Mouse (Mus musculus) ES-Bruce4 (cell line): ENCODE results near the gene Opalin. TPM values are rescaled to one million over a fixed set of nuclear protein-coding genes. Genes with fewer than 3 reads are reported as not detected.

Experiments used
- H3K27ac ChIP-seq: 2 replicates; pipeline ENCODE4 v1.5.1; 2012; ENCODE audit warnings: low read length, inconsistent platforms; ENCODE audit not compliant: insufficient read depth
- H3K27me3 ChIP-seq: 2 replicates; pipeline ENCODE4 v1.6.1; 2012; ENCODE audit warnings: mild to moderate bottlenecking, low read length, inconsistent platforms; ENCODE audit not compliant: control insufficient read depth, poor library complexity, insufficient read depth, severe bottlenecking
- H3K36me3 ChIP-seq: 2 replicates; pipeline ENCODE4 v1.6.1; 2012; ENCODE audit warnings: inconsistent platforms, mild to moderate bottlenecking, low read length, moderate library complexity; ENCODE audit not compliant: control insufficient read depth, poor library complexity, insufficient read depth, severe bottlenecking
- H3K4me1 ChIP-seq: one replicate; pipeline ENCODE4 v1.8.1; 2011; ENCODE audit warnings: low read length; ENCODE audit not compliant: control insufficient read depth, insufficient read depth
- H3K4me3 ChIP-seq: 2 replicates; pipeline ENCODE4 v1.5.1; 2011; ENCODE audit warnings: low read depth, mild to moderate bottlenecking, low read length
- H3K9ac ChIP-seq: 2 replicates; pipeline ENCODE4 v1.6.1; 2012; ENCODE audit warnings: low read depth, mild to moderate bottlenecking, inconsistent platforms; ENCODE audit not compliant: poor library complexity, severe bottlenecking
- H3K9me3 ChIP-seq: replicated peaks from 2 replicates; pipeline ENCODE4 v1.6.1; 2012; ENCODE audit warnings: mild to moderate bottlenecking, low read length, inconsistent platforms; ENCODE audit not compliant: control insufficient read depth, poor library complexity, insufficient read depth, severe bottlenecking
- CTCF ChIP-seq: IDR thresholded peaks from one replicate; pipeline ENCODE4 v1.8.1; 2011; ENCODE audit warnings: low read depth, low read length
- EP300 ChIP-seq: IDR thresholded peaks from 2 replicates; pipeline ENCODE4 v1.6.1; 2011; ENCODE audit warnings: low read depth, low read length; ENCODE audit not compliant: insufficient read depth
- POLR2A ChIP-seq: IDR thresholded peaks from one replicate; pipeline ENCODE4 v1.8.1; 2011; ENCODE audit warnings: low read length; ENCODE audit not compliant: insufficient read depth
- polyA plus RNA-seq: library from polyadenylated mRNA; stranded (reverse); fragments of >200 nt; gene quantifications from 2 replicates; pipeline ENCODE4 v1.2.4, GENCODE M21; 2011; ENCODE audit warnings: low read depth; ENCODE audit not compliant: missing spikeins, insufficient read depth, insufficient read length

The Opalin gene
- polyA plus RNA-seq, 1 experiment = not detected

DNA sequence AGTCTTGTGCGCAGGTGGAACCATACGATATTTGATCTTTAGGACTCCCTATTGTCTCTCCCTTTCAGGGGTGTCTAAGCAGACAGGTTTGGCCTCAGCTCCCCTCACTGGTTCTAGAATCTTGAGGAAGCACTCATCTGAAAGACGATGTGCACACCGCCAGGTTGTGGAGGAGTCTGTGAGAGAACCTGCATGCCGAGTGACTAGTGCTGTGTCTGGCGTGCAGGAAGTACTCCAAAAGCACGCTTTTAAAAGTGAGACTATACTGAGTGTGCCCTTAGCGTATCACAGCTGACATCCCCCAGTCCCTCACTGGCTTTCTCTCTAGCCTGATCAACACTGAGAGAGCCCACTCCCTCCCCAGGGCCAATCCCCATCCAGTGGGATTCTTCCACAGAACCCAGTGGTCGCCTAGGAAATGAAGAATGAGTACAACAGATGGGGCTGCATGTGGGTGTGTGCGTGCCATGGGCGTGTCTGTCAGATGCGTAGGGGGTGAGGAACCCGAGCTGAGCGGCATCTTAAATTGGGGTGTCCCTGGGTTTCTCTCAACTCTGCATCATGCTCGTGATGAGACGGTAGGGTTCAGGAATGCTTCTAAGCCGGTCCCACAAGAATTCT lies 37.1 kb upstream of the Opalin start:
- no peak overlapping the region for H3K27ac ChIP-seq
- H3K9me3 ChIP-seq = no peaks in the 10 kb centered on the region
- TF ChIP-seq CTCF (no peak), POLR2A (no peak), EP300 (no peak)
- no peak overlapping the region for H3K4me3 ChIP-seq
- no peaks in the 10 kb centered on the region for H3K27me3 ChIP-seq
- no peak overlapping the region for H3K9ac ChIP-seq
- H3K36me3 ChIP-seq = no peaks in the 10 kb centered on the region
- H3K4me1 ChIP-seq = no peaks in the 10 kb centered on the region

GRCm38 (mm10) chr19:41112609-41113008 lies 35.7 kb upstream of the Opalin start:
- Histone ChIP-seq H3K9ac (no peak overlapping the region), H3K36me3 (no peaks in the 10 kb centered on the region)

GRCm38 (mm10) chr19:41109991-41110390 lies 33.1 kb upstream of the Opalin start:
- H3K4me3 ChIP-seq = no peak overlapping the region
- TF ChIP-seq CTCF (no peak), EP300 (no peak), POLR2A (no peak)
- H3K4me1 ChIP-seq = no peaks in the 10 kb centered on the region
- no peak overlapping the region for H3K27ac ChIP-seq
- no peaks in the 10 kb centered on the region for H3K9me3 ChIP-seq
- no peaks in the 10 kb centered on the region for H3K27me3 ChIP-seq
- H3K36me3 ChIP-seq = no peaks in the 10 kb centered on the region
- no peak overlapping the region for H3K9ac ChIP-seq

More at GRCm38 (mm10) chr19:41112609-41113008, 35.7 kb upstream of the Opalin start:
- no peaks in the 10 kb centered on the region for H3K4me1 ChIP-seq
- no peaks in the 10 kb centered on the region for H3K9me3 ChIP-seq
- TF ChIP-seq CTCF (no peak), EP300 (no peak), POLR2A (no peak)
- H3K4me3 ChIP-seq = no peak overlapping the region
- H3K27ac ChIP-seq = no peak overlapping the region
- no peaks in the 10 kb centered on the region for H3K27me3 ChIP-seq

GRCm38 (mm10) chr19:41109496-41109895 lies 32.6 kb upstream of the Opalin start:
- Histone ChIP-seq H3K4me1 (no peaks in the 10 kb centered on the region), H3K27me3 (no peaks in the 10 kb centered on the region), H3K36me3 (no peaks in the 10 kb centered on the region), H3K9me3 (no peaks in the 10 kb centered on the region), H3K27ac (no peak overlapping the region), H3K9ac (no peak overlapping the region), H3K4me3 (no peak overlapping the region)
- no peak for TF ChIP-seq POLR2A
- TF ChIP-seq CTCF = no peak

GRCm38 (mm10) chr19:41108666-41109065 lies 31.8 kb upstream of the Opalin start:
- Histone ChIP-seq H3K27ac (no peak overlapping the region), H3K9me3 (no peaks in the 10 kb centered on the region), H3K27me3 (no peaks in the 10 kb centered on the region), H3K4me1 (no peaks in the 10 kb centered on the region), H3K36me3 (no peaks in the 10 kb centered on the region), H3K4me3 (no peak overlapping the region), H3K9ac (no peak overlapping the region)
- TF ChIP-seq EP300 = no peak
- no peak for TF ChIP-seq POLR2A
- no peak for TF ChIP-seq CTCF

DNA sequence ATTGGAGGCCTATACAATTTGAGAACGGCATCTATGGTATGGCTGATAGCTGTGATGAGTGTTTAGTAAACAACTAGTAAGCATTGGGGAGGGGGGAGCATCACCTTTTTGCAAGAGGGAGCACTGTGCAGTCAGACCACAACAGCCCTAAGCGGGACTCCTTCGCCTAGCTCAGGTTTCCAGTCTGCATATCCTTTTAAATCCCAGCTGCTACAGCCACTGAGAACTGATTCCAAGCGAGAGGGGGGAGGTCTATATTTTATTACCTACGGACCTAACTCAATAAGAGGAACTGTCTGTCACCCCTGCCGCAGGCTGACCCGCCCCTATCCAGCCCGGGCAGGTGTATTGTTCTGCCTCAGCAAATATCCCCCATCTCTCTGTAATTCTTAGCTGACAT lies 30.6 kb upstream of the Opalin start:
- H3K36me3 ChIP-seq = no peaks in the 10 kb centered on the region
- H3K4me3 ChIP-seq = no peak overlapping the region
- no peak overlapping the region for H3K27ac ChIP-seq
- no peak overlapping the region for H3K9ac ChIP-seq
- TF ChIP-seq EP300 (no peak), CTCF (no peak), POLR2A (no peak)
- H3K27me3 ChIP-seq = no peaks in the 10 kb centered on the region
- no peaks in the 10 kb centered on the region for H3K9me3 ChIP-seq
- H3K4me1 ChIP-seq = no peaks in the 10 kb centered on the region
